Mouse (Mus musculus) limb, embryonic 14.5 days (tissue): ENCODE data around the gene Nrgn. TPM values are rescaled to one million over a fixed set of nuclear protein-coding genes. Genes with fewer than 3 reads are reported as not detected.

ENCODE experiments used
- ATAC-seq: fragments of 200-750 bp; cut with Nextera tagmentation; 2 replicates; pipeline ENCODE4 v1.8.0; 2017; ENCODE audit warnings: low read depth, moderate number of reproducible peaks, moderate TSS enrichment; ENCODE audit not compliant: low FRiP score
- DNase-seq: peaks from one replicate; pipeline ENCODE4 v3.0.0-alpha.2; 2015; ENCODE audit warnings: low spot score
- H3K27ac ChIP-seq: fragments of 300-500 bp; sonication (generic); replicated peaks from 2 replicates; pipeline ENCODE4 v1.5.1; 2014; ENCODE audit warnings: low read depth, mild to moderate bottlenecking, low read length, moderate library complexity, mixed read lengths
- H3K27me3 ChIP-seq: fragments of 300-500 bp; sonication (generic); 2 replicates; pipeline ENCODE4 v1.6.1; 2014; ENCODE audit warnings: low read length, mixed read lengths; ENCODE audit not compliant: control insufficient read depth, insufficient read depth
- H3K36me3 ChIP-seq: fragments of 300-500 bp; sonication (generic); 2 replicates; pipeline ENCODE4 v1.6.1; 2014; ENCODE audit warnings: mild to moderate bottlenecking, low read length, moderate library complexity, mixed read lengths; ENCODE audit not compliant: control insufficient read depth, insufficient read depth
- H3K4me1 ChIP-seq: fragments of 300-500 bp; sonication (generic); 2 replicates; pipeline ENCODE4 v1.6.1; 2014; ENCODE audit warnings: antibody characterized with exemption, low read length, mixed read lengths; ENCODE audit not compliant: control insufficient read depth, insufficient read depth
- H3K4me2 ChIP-seq: fragments of 300-500 bp; sonication (generic); replicated peaks from 2 replicates; pipeline ENCODE4 v1.6.1; 2014; ENCODE audit warnings: low read depth, mild to moderate bottlenecking, low read length, moderate library complexity; ENCODE audit not compliant: severe bottlenecking
- H3K4me3 ChIP-seq: fragments of 300-500 bp; sonication (generic); replicated peaks from 2 replicates; pipeline ENCODE4 v1.5.1; 2014; ENCODE audit warnings: low read length
- H3K9ac ChIP-seq: fragments of 300-500 bp; sonication (generic); 2 replicates; pipeline ENCODE4 v1.6.1; 2014; ENCODE audit warnings: mild to moderate bottlenecking, low read depth, low read length, moderate library complexity; ENCODE audit not compliant: severe bottlenecking
- H3K9me3 ChIP-seq: fragments of 300-500 bp; sonication (generic); 2 replicates; pipeline ENCODE4 v1.6.1; 2016; ENCODE audit warnings: low read length; ENCODE audit not compliant: control insufficient read depth
- POLR2A ChIP-seq: fragments of 200-500 bp; IDR thresholded peaks from 2 replicates; pipeline ENCODE4 v1.8.0; 2012; ENCODE audit warnings: inconsistent platforms, mild to moderate bottlenecking, moderate library complexity, borderline replicate concordance; ENCODE audit not compliant: insufficient read depth, insufficient read length; ENCODE audit errors: extremely low read depth
- WGBS: fragments of 180-500 bp; shearing (Covaris S2); extraction: QIAGEN DNeasy Blood & Tissue Kit; methylation state at CpG from one replicate; pipeline ENCODE4 v1.1.7; 2014; 5-methylcytosine and 5-hydroxymethylcytosine counted together
- polyA plus RNA-seq, 2 experiments: library from polyadenylated mRNA; depleted of rRNA in 1 of 2; stranded (reverse) in 1 of 2; unstranded in 1 of 2; fragments of >200 nt; fragmentation: Nextera tagmentation in 1 of 2; extraction: Ambion mirVana in 1 of 2; gene quantifications; 2 replicates each; pipeline versions ENCODE4 v1.2.1 to v1.2.3; 2012 to 2014

Nrgn gene
- polyA plus RNA-seq, 2 experiments = 17.2 to 17.7 TPM

DNA sequence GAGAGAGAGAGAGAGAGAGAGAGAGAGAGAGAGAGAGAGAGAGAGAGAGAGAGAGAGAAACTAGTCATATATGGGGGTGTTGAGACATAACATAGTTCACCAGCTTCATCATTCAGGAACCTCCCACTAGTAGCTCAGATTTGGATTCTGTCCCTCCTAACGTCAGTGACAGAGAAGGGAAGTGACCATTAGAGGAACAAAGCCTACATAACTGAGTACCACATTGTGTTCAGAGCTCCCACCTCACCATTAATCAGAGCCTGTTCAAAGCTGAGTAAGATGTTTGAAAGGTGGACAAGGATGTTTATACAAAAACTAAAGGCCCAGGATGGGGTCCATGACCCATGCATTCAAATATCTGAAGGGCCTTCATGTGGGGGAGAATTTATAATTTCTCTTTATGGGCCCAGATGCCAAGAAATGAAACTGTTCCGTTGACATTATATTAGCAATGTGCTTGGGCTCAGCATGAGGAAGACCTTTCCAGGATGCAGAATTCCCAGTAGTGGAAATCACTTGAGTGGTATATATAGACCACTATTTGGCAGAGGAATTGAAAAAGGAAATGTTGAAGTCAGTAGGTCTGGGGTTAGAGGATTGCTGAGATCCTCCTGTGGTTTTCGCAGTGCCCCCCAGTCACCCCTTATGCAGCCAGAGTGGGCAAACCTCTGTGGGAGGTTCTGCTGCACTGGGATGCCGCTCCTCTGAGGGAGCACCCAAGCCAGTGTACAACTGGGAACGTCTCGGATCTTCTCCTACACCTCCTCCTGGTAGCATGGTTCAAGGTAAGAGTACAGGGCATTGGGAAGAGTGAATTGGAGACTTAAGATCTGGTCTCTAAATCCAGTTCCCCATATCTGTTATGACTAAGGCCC, 11.8 kb downstream of the Nrgn start:
- H3K4me3 ChIP-seq = no peak overlapping the region
- H3K36me3 ChIP-seq = no peaks in the 10 kb centered on the region
- TF ChIP-seq POLR2A = no peak
- no peak overlapping the region for H3K4me2 ChIP-seq
- no peaks in the 10 kb centered on the region for H3K9me3 ChIP-seq
- ATAC-seq = no peak
- H3K4me1 ChIP-seq = 0 out of 2 replicates have a peak, but pooled peaks cover 5% of the 10 kb centered on the region
- no peak overlapping the region for H3K9ac ChIP-seq
- WGBS = 80% methylated on average over 6 of the region's 6 CpGs
- H3K27ac ChIP-seq = no peak overlapping the region
- H3K27me3 ChIP-seq = peaks cover 12% of the 10 kb centered on the region
- no peak for DNase-seq

- Histone ChIP-seq H3K4me1 (0 out of 2 replicates have a peak, but pooled peaks cover 5% of the 10 kb centered on the region), H3K36me3 (no peaks in the 10 kb centered on the region), H3K27me3 (peaks cover 5% of the 10 kb centered on the region), H3K4me3 (no peak overlapping the region), H3K9ac (no peak overlapping the region), H3K4me2 (no peak overlapping the region), H3K9me3 (no peaks in the 10 kb centered on the region), H3K27ac (no peak overlapping the region)
- TF ChIP-seq POLR2A = no peak
- ATAC-seq = no peak
- WGBS = 88% methylated on average over 4 of the region's 4 CpGs
- DNase-seq = no peak
These were observed 12.5 kb downstream of the Nrgn start for GRCm38 (mm10) chr9:37540226-37540625.

DNA sequence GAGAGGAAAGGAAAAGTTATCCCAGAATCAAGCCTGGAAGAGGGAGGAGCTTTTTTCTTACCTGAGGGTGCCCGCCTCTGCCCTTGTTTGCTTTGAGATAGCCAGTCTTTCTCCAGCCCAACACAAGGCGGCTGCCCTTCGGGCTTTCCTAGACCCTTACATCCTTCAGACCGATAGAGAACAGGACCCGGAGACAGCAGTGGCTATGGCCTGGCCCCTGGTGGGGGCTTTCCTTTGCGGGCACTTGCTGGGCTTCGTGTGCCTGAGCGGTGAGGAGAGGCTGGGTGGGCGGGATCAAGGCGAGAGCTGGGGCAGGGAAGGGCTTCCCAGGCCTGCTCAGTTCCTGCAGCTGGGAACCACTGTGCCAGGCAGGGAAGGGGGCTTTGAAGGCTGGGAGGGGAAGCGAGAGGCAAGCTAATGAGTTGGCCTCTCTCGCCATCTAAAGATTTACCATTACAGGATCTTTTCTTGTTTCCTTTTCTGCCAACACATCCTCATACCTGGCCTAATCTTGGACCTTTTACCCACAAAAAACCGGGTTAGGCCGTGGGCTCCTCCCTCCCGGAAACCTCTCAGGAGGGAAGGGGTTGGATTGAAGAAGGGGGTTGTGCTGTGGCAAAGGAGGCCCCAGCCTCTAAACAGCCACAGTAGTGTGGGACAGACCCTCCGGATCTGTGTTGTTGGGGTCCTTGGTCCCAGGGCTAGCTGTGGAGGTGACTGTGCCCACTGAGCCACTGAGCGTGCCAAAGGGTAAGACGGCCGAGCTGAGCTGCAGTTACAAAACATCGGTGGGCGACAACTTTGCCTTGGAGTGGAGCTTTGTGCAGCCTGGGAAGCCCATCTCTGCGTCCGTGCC, 13.3 kb downstream of the Nrgn start, which contains the start of gene Vsig2:
Gene Vsig2, plus strand, starts transcription at position 86 of the 856 bp plus-strand sequence.
- no peaks in the 10 kb centered on the region for H3K36me3 ChIP-seq
- DNase-seq (no peak), ATAC-seq (no peak)
- H3K9me3 ChIP-seq = no peaks in the 10 kb centered on the region
- TF ChIP-seq POLR2A = no peak
- WGBS = 48% methylated on average over 23 of the region's 23 CpGs
- H3K4me3 ChIP-seq = no peak within 1 kb of the TSS
- no peak within 1 kb of the TSS for H3K27ac ChIP-seq
- H3K27me3 ChIP-seq = no peaks in the 10 kb centered on the region
- H3K4me2 ChIP-seq = no peak within 1 kb of the TSS
- no peaks in the 10 kb centered on the region for H3K4me1 ChIP-seq
- no peak within 1 kb of the TSS for H3K9ac ChIP-seq

DNA sequence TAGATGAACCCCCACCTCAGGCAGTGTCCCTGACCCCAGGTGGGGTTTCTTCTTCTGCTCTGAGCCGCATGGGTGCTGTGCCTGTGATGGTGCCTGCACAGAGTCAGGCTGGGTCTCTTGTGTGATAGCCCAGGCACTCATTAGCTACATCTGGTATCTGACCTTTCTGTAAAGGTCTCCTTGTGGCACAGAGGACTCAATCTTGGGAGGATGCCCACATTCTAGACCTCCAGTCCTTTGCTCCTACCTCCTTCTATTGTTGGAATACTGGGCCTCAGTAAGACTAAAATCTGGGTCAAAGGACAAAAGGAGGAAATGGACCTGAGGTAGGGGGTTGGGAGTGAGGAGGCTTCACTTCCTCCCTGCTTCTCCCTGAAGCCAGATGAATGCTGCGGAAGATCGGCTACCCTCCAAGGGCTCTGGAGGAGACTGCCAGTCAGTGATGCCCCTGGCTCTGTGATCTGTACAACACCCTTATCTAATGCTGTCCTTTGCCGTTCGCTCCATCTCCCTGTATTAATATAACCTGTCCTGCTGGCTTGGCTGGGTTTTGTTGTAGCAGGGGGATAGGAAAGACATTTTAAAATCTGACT, 14.9 kb downstream of the Nrgn start:
- no peak overlapping the region for H3K27ac ChIP-seq
- no peaks in the 10 kb centered on the region for H3K4me1 ChIP-seq
- TF ChIP-seq POLR2A = no peak
- no peaks in the 10 kb centered on the region for H3K36me3 ChIP-seq
- no peaks in the 10 kb centered on the region for H3K9me3 ChIP-seq
- DNase-seq (no peak), ATAC-seq (no peak)
- H3K27me3 ChIP-seq = peaks cover 2% of the 10 kb centered on the region; the same call in 1 of the 2 replicates
- WGBS = 68% methylated on average over 5 of the region's 5 CpGs
- no peak overlapping the region for H3K4me3 ChIP-seq
- H3K9ac ChIP-seq = no peak overlapping the region
- H3K4me2 ChIP-seq = no peak overlapping the region

GRCm38 (mm10) chr9:37536851-37537250, 15.9 kb downstream of the Nrgn start:
- Histone ChIP-seq H3K9me3 (no peaks in the 10 kb centered on the region), H3K4me3 (no peak overlapping the region), H3K4me2 (no peak overlapping the region), H3K27me3 (peaks cover 8% of the 10 kb centered on the region; the same call in 1 of the 2 replicates), H3K4me1 (no peaks in the 10 kb centered on the region), H3K27ac (no peak overlapping the region), H3K9ac (no peak overlapping the region), H3K36me3 (no peaks in the 10 kb centered on the region)
- no peak for TF ChIP-seq POLR2A
- ATAC-seq (no peak), DNase-seq (no peak)
- WGBS = 73% methylated on average over 4 of the region's 4 CpGs
